Mouse (Mus musculus) spleen, adult 2 months (tissue): ENCODE measurements around the gene Syt8.

Source experiments
- CTCF ChIP-seq: fragments of 200-500 bp; IDR thresholded peaks from 2 replicates; pipeline ENCODE4 v1.5.1; 2011; ENCODE audit warnings: mild to moderate bottlenecking, inconsistent platforms; ENCODE audit not compliant: insufficient read depth, insufficient read length, insufficient replicate concordance; ENCODE audit errors: extremely low read depth
- POLR2A ChIP-seq: fragments of 200-500 bp; IDR thresholded peaks from 2 replicates; pipeline ENCODE4 v1.6.1; 2011; ENCODE audit warnings: low read depth, low read length, inconsistent platforms

GRCm38 (mm10) chr7:142419887-142420286, 14.8 kb upstream of the Syt8 start:
- TF ChIP-seq CTCF, result no peak
- no peak for TF ChIP-seq POLR2A
